8 mouse cellular contexts compared by ENCODE assay signal in the genomic region with DNA sequence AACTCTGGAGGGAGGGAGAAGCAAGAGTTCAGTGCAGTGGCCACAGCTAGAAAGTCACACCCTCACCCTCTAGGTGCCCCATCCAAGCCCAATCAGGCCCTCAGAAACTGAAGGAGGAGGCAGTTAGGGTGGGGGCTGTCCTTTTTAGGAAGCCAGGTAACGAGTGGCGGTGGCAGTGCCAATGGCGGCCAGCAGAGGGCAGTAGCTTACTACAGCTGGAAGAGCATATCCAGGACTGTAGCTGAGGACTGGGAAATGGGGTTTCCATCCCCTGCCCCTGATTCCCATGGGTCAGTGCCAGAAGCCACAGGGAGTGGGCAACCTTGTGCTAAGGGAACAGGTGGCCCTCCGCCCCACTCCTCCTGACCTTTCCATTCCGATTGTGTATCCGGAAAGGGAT. TPM values are rescaled to one million over a fixed set of nuclear protein-coding genes. Genes with fewer than 3 reads are reported as not detected.
DNase-seq lines count a peak whose midpoint lies in the region; TF ChIP-seq lines count a peak whose summit lies in the region.

No protein-coding gene starts in this region.

- H3K4me3 ChIP-seq in left cerebral cortex, adult 2 months, result no peak overlapping the region

- peak; percentile 100 for TF ChIP-seq CTCF in left cerebral cortex, adult 2 months (IDR thresholded peaks at IDR 0.05)

- peak; percentile 91 for DNase-seq in ZHBTc4 (ENCODE audit: low read depth, low spot score)
- peak; percentile 91 to 95 for DNase-seq in cerebellum, postnatal 25 days
- peak; percentile 81 for DNase-seq in gastrocnemius, adult 18-20 months (ENCODE audit: low spot score)
- DNase-seq in induced T-regulatory cell, adult 2 months (ENCODE audit: low read depth), result peak; percentile 92
- DNase-seq in left cerebral cortex, adult 2 months (ENCODE audit: extremely low spot score in 1 of 2, low spot score in 2 of 2), result peak; percentile 82 to 87
- DNase-seq in mesoderm, embryonic 11.5 days (ENCODE audit: low read depth, low spot score), result peak; percentile 80
- DNase-seq in right cerebral cortex, postnatal 25 days, result peak; percentile 76
- DNase-seq in urinary bladder, postnatal 25 days (ENCODE audit: low spot score), result peak; percentile 86

- no peak overlapping the region for H3K27ac ChIP-seq in left cerebral cortex, adult 2 months

- intact Hi-C loops in left cerebral cortex, adult 2 months (cut with DNase I), result loop anchor here (1.0 to 2.0 kb wide), 2 partner anchors 39 to 191 kb away; no protein-coding TSS in a partner anchor

RNA-seq across cellular contexts. Expression of a gene that starts 49.5 kb away (rescaled TPM):
- total RNA-seq in gastrocnemius, adult 18-20 months (2021), result 10 to 100 TPM; 32.5 to 41.9 TPM
- total RNA-seq in left cerebral cortex, adult 2 months (2021), result 10 to 100 TPM; 30.3 to 38.8 TPM

RNA-seq across cellular contexts. Expression of a gene that starts 57.3 kb away (rescaled TPM):
- total RNA-seq in gastrocnemius, adult 18-20 months (2021), result 10 to 100 TPM; 37.4 to 48.7 TPM
- total RNA-seq in left cerebral cortex, adult 2 months (2021), result 10 to 100 TPM; 11.2 TPM
